Mouse (Mus musculus) layer of hippocampus, adult 8-10 months (tissue): ENCODE measurements around the gene Il12rb2. TPM values are rescaled to one million over a fixed set of nuclear protein-coding genes. Genes with fewer than 3 reads are reported as not detected.

ENCODE experiments used
- DNase-seq, 2 experiments: peaks; one replicate each; pipeline ENCODE4 v3.0.0; 2022; ENCODE audit warnings: low spot score in 2 of 2
- total RNA-seq, 4 experiments: library from RNA; stranded (reverse); gene quantifications; 2 replicates each; pipeline ENCODE4 v1.2.4; 2022

The Il12rb2 gene
- under 1 TPM in 2 of 4 experiments, not detected in 2; 0.20 to 0.39 TPM for total RNA-seq

GRCm38 (mm10) chr6:67375982-67376391 lies at the start of gene Il12rb2:
Gene Il12rb2 (minus strand): TSS chr6:67376188.
- DNase-seq: no peak

GRCm38 (mm10) chr6:67421761-67422160 lies 45.8 kb upstream of the Il12rb2 start:
- DNase-seq: no peak

GRCm38 (mm10) chr6:67416557-67416956 lies 40.6 kb upstream of the Il12rb2 start:
- DNase-seq: no peak

- no peak for DNase-seq
These were observed 39.3 kb upstream of the Il12rb2 start for GRCm38 (mm10) chr6:67415276-67415675.

- no peak for DNase-seq
These were observed 37.4 kb upstream of the Il12rb2 start for GRCm38 (mm10) chr6:67413378-67413777.

- no peak for DNase-seq
These were observed 29.3 kb upstream of the Il12rb2 start for GRCm38 (mm10) chr6:67405281-67405682.

GRCm38 (mm10) chr6:67399551-67399950 lies 23.6 kb upstream of the Il12rb2 start:
- no peak for DNase-seq

GRCm38 (mm10) chr6:67365785-67366184 lies 10.2 kb downstream of the Il12rb2 start:
- no peak for DNase-seq

GRCm38 (mm10) chr6:67348065-67348464 lies 27.9 kb downstream of the Il12rb2 start:
- DNase-seq: no peak

GRCm38 (mm10) chr6:67339494-67339893 lies 36.5 kb downstream of the Il12rb2 start:
- no peak for DNase-seq

- no peak for DNase-seq
These were observed 38.0 kb downstream of the Il12rb2 start for GRCm38 (mm10) chr6:67337943-67338342.

- no peak for DNase-seq
These were observed 52.2 kb downstream of the Il12rb2 start for GRCm38 (mm10) chr6:67323788-67324187.

- DNase-seq: peak in 1 of 2 experiments; percentile 64
These were observed 57.5 kb downstream of the Il12rb2 start for GRCm38 (mm10) chr6:67318451-67318850.

GRCm38 (mm10) chr6:67317827-67318338 lies 58.1 kb downstream of the Il12rb2 start:
- no peak for DNase-seq

GRCm38 (mm10) chr6:67317068-67317467 lies 58.9 kb downstream of the Il12rb2 start:
- no peak for DNase-seq

GRCm38 (mm10) chr6:67314697-67315096 lies 61.3 kb downstream of the Il12rb2 start:
- DNase-seq: no peak

- DNase-seq: no peak
These were observed 66.2 kb downstream of the Il12rb2 start for GRCm38 (mm10) chr6:67309752-67310151.

GRCm38 (mm10) chr6:67308994-67309393 lies 67.0 kb downstream of the Il12rb2 start:
- no peak for DNase-seq

- no peak for DNase-seq
These were observed 72.8 kb downstream of the Il12rb2 start for GRCm38 (mm10) chr6:67303210-67303609.

- no peak for DNase-seq
These were observed 73.5 kb downstream of the Il12rb2 start for GRCm38 (mm10) chr6:67302471-67302870.

- no peak for DNase-seq
These were observed 74.8 kb downstream of the Il12rb2 start for GRCm38 (mm10) chr6:67301230-67301629.

- no peak for DNase-seq
These were observed 75.3 kb downstream of the Il12rb2 start for GRCm38 (mm10) chr6:67300710-67301163.

GRCm38 (mm10) chr6:67300300-67300699 lies 75.7 kb downstream of the Il12rb2 start:
- DNase-seq: no peak

GRCm38 (mm10) chr6:67298742-67299141 lies 77.2 kb downstream of the Il12rb2 start:
- no peak for DNase-seq
